ENCODE assay signal across 27 mouse cellular contexts in the genomic region with DNA sequence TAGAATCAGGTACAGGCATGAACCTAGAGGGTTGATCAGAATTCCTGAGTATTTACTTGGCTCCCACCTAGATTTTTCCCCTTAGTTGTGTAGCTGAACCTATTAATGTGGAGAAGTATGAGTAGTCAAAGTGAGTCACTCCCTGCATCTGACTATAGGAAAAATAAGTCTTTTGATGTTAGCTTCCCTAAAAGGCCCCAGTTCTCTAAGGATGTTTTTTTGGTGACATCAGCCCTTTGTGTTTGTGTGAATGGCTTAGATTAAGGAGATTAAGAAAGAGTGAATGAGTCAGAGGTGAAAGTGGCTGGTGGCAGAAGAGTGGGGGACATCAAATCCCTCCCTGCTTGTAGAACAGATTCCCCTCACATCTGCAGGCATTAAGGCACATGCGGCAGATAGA.
DNase-seq lines count a peak whose midpoint lies in the region; ATAC-seq and TF ChIP-seq lines count a peak whose summit lies in the region.
"Had no signal": no experiment of that assay in that cellular context is flagged by ENCODE, and none has a peak within 500 bp of the region (broad histone marks: within the 10 kb centered on the region; RNA-seq: fewer than 3 reads in every experiment).

No protein-coding gene starts in this region.

- no peak overlapping the region for H3K4me3 ChIP-seq in embryonic facial prominence, embryonic 14.5 days (ENCODE audit: low read depth, low read length)
- no peak overlapping the region for H3K4me3 ChIP-seq in embryonic facial prominence, embryonic 10.5 days
- no peak overlapping the region for H3K4me3 ChIP-seq in midbrain, embryonic 11.5 days (ENCODE audit: low read depth, low read length)
- H3K4me3 ChIP-seq in midbrain, postnatal 0 days (ENCODE audit: low read depth, low read length), result no peak overlapping the region
- no peak overlapping the region for H3K4me3 ChIP-seq in stomach, postnatal 0 days (ENCODE audit: low read depth, low read length)
- H3K4me3 ChIP-seq in intestine, postnatal 0 days (ENCODE audit: low read depth, low read length), result no peak overlapping the region
- H3K4me3 ChIP-seq: embryonic facial prominence, embryonic 12.5 days; embryonic facial prominence, embryonic 15.5 days; erythroblast, embryonic 14.5 days; forebrain, embryonic 10.5 days; forebrain, embryonic 12.5 days had no signal

- H3K36me3 ChIP-seq in embryonic facial prominence, embryonic 14.5 days (ENCODE audit: control insufficient read depth, insufficient read depth, low read length), result no peaks in the 10 kb centered on the region
- no peaks in the 10 kb centered on the region for H3K36me3 ChIP-seq in embryonic facial prominence, embryonic 10.5 days (replicated peaks)
- H3K36me3 ChIP-seq in midbrain, embryonic 11.5 days (ENCODE audit: control insufficient read depth, insufficient read depth, low read length), result no peaks in the 10 kb centered on the region
- H3K36me3 ChIP-seq in midbrain, postnatal 0 days (ENCODE audit: insufficient read depth, low read length), result no peaks in the 10 kb centered on the region
- H3K36me3 ChIP-seq in stomach, postnatal 0 days (ENCODE audit: control insufficient read depth, insufficient read depth, low read length), result no peaks in the 10 kb centered on the region
- H3K36me3 ChIP-seq in intestine, postnatal 0 days (ENCODE audit: control insufficient read depth, insufficient read depth), result no peaks in the 10 kb centered on the region
- H3K36me3 ChIP-seq: embryonic facial prominence, embryonic 12.5 days; embryonic facial prominence, embryonic 15.5 days; forebrain, embryonic 10.5 days; forebrain, embryonic 12.5 days; G1E had no signal

- no peak overlapping the region for H3K4me2 ChIP-seq in embryonic facial prominence, embryonic 14.5 days (ENCODE audit: low read depth, low read length)
- H3K4me2 ChIP-seq in midbrain, embryonic 11.5 days, result no peak overlapping the region
- no peak overlapping the region for H3K4me2 ChIP-seq in midbrain, postnatal 0 days (ENCODE audit: low read depth, low read length, poor library complexity, severe bottlenecking)
- H3K4me2 ChIP-seq in stomach, postnatal 0 days (replicated peaks; ENCODE audit: low read depth), result no peak overlapping the region
- H3K4me2 ChIP-seq in intestine, postnatal 0 days (replicated peaks; ENCODE audit: low read depth), result no peak overlapping the region
- H3K4me2 ChIP-seq: embryonic facial prominence, embryonic 12.5 days; embryonic facial prominence, embryonic 15.5 days; forebrain, embryonic 12.5 days had no signal

- no peak overlapping the region for H3K9ac ChIP-seq in embryonic facial prominence, embryonic 14.5 days (ENCODE audit: low read depth, low read length)
- H3K9ac ChIP-seq in midbrain, embryonic 11.5 days (ENCODE audit: low read length), result no peak overlapping the region
- H3K9ac ChIP-seq in midbrain, postnatal 0 days (replicated peaks; ENCODE audit: low read length, poor library complexity, severe bottlenecking), result no peak overlapping the region
- no peak overlapping the region for H3K9ac ChIP-seq in stomach, postnatal 0 days (ENCODE audit: low read length)
- H3K9ac ChIP-seq in intestine, postnatal 0 days (ENCODE audit: low read depth, low read length), result no peak overlapping the region
- H3K9ac ChIP-seq: embryonic facial prominence, embryonic 12.5 days; embryonic facial prominence, embryonic 15.5 days; forebrain, embryonic 12.5 days had no signal

- no peak overlapping the region for H3K27ac ChIP-seq in embryonic facial prominence, embryonic 14.5 days (replicated peaks; ENCODE audit: low read depth, low read length)
- H3K27ac ChIP-seq in embryonic facial prominence, embryonic 10.5 days (replicated peaks), result no peak overlapping the region
- H3K27ac ChIP-seq in midbrain, embryonic 11.5 days (ENCODE audit: low read depth, low read length), result no peak overlapping the region
- H3K27ac ChIP-seq in midbrain, postnatal 0 days (ENCODE audit: low read depth, low read length), result no peak overlapping the region
- no peak overlapping the region for H3K27ac ChIP-seq in stomach, postnatal 0 days (replicated peaks)
- no peak overlapping the region for H3K27ac ChIP-seq in intestine, postnatal 0 days (ENCODE audit: low read depth, low read length)
- H3K27ac ChIP-seq: embryonic facial prominence, embryonic 12.5 days; embryonic facial prominence, embryonic 15.5 days; forebrain, embryonic 10.5 days; forebrain, embryonic 12.5 days had no signal

- DNase-seq in embryonic facial prominence, embryonic 14.5 days (ENCODE audit: low spot score), result peak; percentile 32
- no peak for DNase-seq in embryonic facial prominence, embryonic 10.5 days (ENCODE audit: low spot score)
- DNase-seq in midbrain, embryonic 11.5 days (ENCODE audit: low spot score, missing footprints), result peak; percentile 81
- no peak for DNase-seq in midbrain, postnatal 0 days (ENCODE audit: low spot score)
- DNase-seq in stomach, postnatal 0 days (ENCODE audit: low spot score), result no peak
- DNase-seq: adrenal gland, adult 2 months; adrenal gland, postnatal 10 days; adrenal gland, postnatal 25 days; B cell, adult 2 months; cerebellum, adult 11 months; cerebellum, adult 18-20 months; cerebellum, adult 8-10 months; cerebellum, adult 9-11 months; cerebellum, postnatal 14 days; cerebellum, postnatal 36 days; embryo, embryonic 11 days had no signal

- TF ChIP-seq CTCF in midbrain, postnatal 0 days (IDR thresholded peaks at IDR 0.05), result no peak
- TF ChIP-seq CTCF in stomach, postnatal 0 days (IDR thresholded peaks at IDR 0.05; ENCODE audit: low read depth), result no peak
- no peak for TF ChIP-seq CTCF in intestine, postnatal 0 days (IDR thresholded peaks at IDR 0.05; ENCODE audit: low read depth)

- H3K4me1 ChIP-seq in embryonic facial prominence, embryonic 14.5 days (ENCODE audit: control insufficient read depth, insufficient read depth, low read length), result no peaks in the 10 kb centered on the region
- H3K4me1 ChIP-seq in embryonic facial prominence, embryonic 10.5 days, result no peaks in the 10 kb centered on the region
- H3K4me1 ChIP-seq in midbrain, embryonic 11.5 days (ENCODE audit: control insufficient read depth, insufficient read depth, low read length), result peaks cover 4% of the 10 kb centered on the region
- no peaks in the 10 kb centered on the region for H3K4me1 ChIP-seq in midbrain, postnatal 0 days (ENCODE audit: insufficient read depth, low read length)
- H3K4me1 ChIP-seq in stomach, postnatal 0 days (replicated peaks; ENCODE audit: control insufficient read depth, insufficient read depth), result no peaks in the 10 kb centered on the region
- H3K4me1 ChIP-seq in intestine, postnatal 0 days (replicated peaks; ENCODE audit: control insufficient read depth, insufficient read depth, low read length), result no peaks in the 10 kb centered on the region
- H3K4me1 ChIP-seq: embryonic facial prominence, embryonic 12.5 days; embryonic facial prominence, embryonic 15.5 days had no signal

- H3K9me3 ChIP-seq in embryonic facial prominence, embryonic 14.5 days (ENCODE audit: control insufficient read depth, low read length), result no peaks in the 10 kb centered on the region
- H3K9me3 ChIP-seq in embryonic facial prominence, embryonic 10.5 days, result no peaks in the 10 kb centered on the region
- no peaks in the 10 kb centered on the region for H3K9me3 ChIP-seq in midbrain, embryonic 11.5 days (ENCODE audit: control insufficient read depth, low read length)
- no peaks in the 10 kb centered on the region for H3K9me3 ChIP-seq in midbrain, postnatal 0 days (ENCODE audit: low read length)
- no peaks in the 10 kb centered on the region for H3K9me3 ChIP-seq in stomach, postnatal 0 days (ENCODE audit: control insufficient read depth, low read length)
- H3K9me3 ChIP-seq in intestine, postnatal 0 days (ENCODE audit: control insufficient read depth), result no peaks in the 10 kb centered on the region
- H3K9me3 ChIP-seq: embryonic facial prominence, embryonic 12.5 days; embryonic facial prominence, embryonic 15.5 days; forebrain, embryonic 10.5 days; forebrain, embryonic 12.5 days; G1E had no signal

- TF ChIP-seq EP300 in stomach, postnatal 0 days (optimal IDR thresholded peaks at IDR 0.05), result peak; percentile 65

- no peak for ATAC-seq in embryonic facial prominence, embryonic 14.5 days (ENCODE audit: low read depth)
- ATAC-seq in midbrain, embryonic 11.5 days (ENCODE audit: low FRiP score), result 0 out of 2 replicates have a peak, but pooled peaks have one; percentile 19
- no peak for ATAC-seq in midbrain, postnatal 0 days (ENCODE audit: low FRiP score)
- ATAC-seq in stomach, postnatal 0 days (ENCODE audit: low FRiP score, low TSS enrichment), result no peak
- ATAC-seq in intestine, postnatal 0 days, result no peak
- ATAC-seq: CD4-positive, CD25-positive, alpha-beta regulatory T cell, adult 4 months; forebrain, embryonic 14.5 days; forebrain, embryonic 16.5 days had no signal

- WGBS in embryonic facial prominence, embryonic 14.5 days, result 63% methylated on average over 1 of the region's 1 CpGs
- 50% methylated on average over 1 of the region's 1 CpGs for WGBS in embryonic facial prominence, embryonic 10.5 days
- 7% methylated on average over 1 of the region's 1 CpGs for whole genome bisulfite sequencing in midbrain, embryonic 11.5 days
- 22% methylated on average over 1 of the region's 1 CpGs for WGBS in midbrain, postnatal 0 days
- 66% methylated on average over 1 of the region's 1 CpGs for WGBS in stomach, postnatal 0 days
- WGBS in intestine, postnatal 0 days, result 84% methylated on average over 1 of the region's 1 CpGs

- no peaks in the 10 kb centered on the region for H3K27me3 ChIP-seq in embryonic facial prominence, embryonic 14.5 days (replicated peaks; ENCODE audit: control insufficient read depth, insufficient read depth, low read length)
- no peaks in the 10 kb centered on the region for H3K27me3 ChIP-seq in embryonic facial prominence, embryonic 10.5 days (replicated peaks; ENCODE audit: low read depth, poor library complexity, severe bottlenecking)
- H3K27me3 ChIP-seq in midbrain, embryonic 11.5 days (ENCODE audit: control insufficient read depth, insufficient read depth, low read length), result no peaks in the 10 kb centered on the region
- no peaks in the 10 kb centered on the region for H3K27me3 ChIP-seq in midbrain, postnatal 0 days (ENCODE audit: insufficient read depth, low read length)
- H3K27me3 ChIP-seq in stomach, postnatal 0 days (ENCODE audit: control insufficient read depth, insufficient read depth, low read length), result no peaks in the 10 kb centered on the region
- no peaks in the 10 kb centered on the region for H3K27me3 ChIP-seq in intestine, postnatal 0 days (replicated peaks; ENCODE audit: control insufficient read depth, insufficient read depth, low read length)
- H3K27me3 ChIP-seq: CH12.LX; embryonic facial prominence, embryonic 12.5 days; embryonic facial prominence, embryonic 15.5 days; forebrain, embryonic 12.5 days had no signal

Comparison
In these comparisons a context has a peak if more than half of its experiments do, and no peak if none do; other contexts are left out.
1. DNase-seq: peak in embryonic facial prominence, embryonic 14.5 days (single experiment) and midbrain, embryonic 11.5 days (single experiment); none in embryonic facial prominence, embryonic 10.5 days (single experiment), midbrain, postnatal 0 days (single experiment) and stomach, postnatal 0 days (single experiment).